ENCODE assay signal across 17 mouse cellular contexts in the genomic region with DNA sequence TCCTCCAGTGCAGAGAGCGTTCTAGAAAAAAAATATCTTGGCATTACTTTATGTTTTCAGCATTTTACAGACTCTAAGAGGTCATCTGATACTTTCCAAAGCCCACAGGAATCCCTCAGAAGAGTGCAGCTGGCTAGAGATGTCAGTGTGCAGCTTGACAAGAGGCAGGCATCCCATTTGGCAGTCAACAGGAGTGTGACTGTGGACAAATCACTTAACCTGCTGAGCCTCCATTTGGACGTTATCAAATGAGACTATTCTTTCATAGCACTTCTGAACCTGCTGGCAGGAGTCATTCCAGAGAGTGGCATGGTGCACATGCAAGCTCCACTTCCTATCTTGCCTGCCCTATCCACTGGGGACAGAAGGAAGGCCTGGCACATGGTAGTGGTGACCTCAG. TPM values are rescaled to one million over a fixed set of nuclear protein-coding genes. Genes with fewer than 3 reads are reported as not detected.
A peak's percentile ranks its signal among the peaks of the same experiment; 100 is the strongest.
DNase-seq lines count a peak whose midpoint lies in the region; ATAC-seq and TF ChIP-seq lines count a peak whose summit lies in the region.
"Had no signal": no experiment of that assay in that cellular context is flagged by ENCODE, and none has a peak within 500 bp of the region (broad histone marks: within the 10 kb centered on the region; RNA-seq: fewer than 3 reads in every experiment).

No protein-coding gene starts in this region.

- peak; percentile 59 for DNase-seq in limb, embryonic 14.5 days (ENCODE audit: low spot score)
- DNase-seq in limb, embryonic 10.5 days (ENCODE audit: low spot score) = no peak
- peak; percentile 50 for DNase-seq in gastrocnemius, postnatal 14 days
- DNase-seq in skeletal muscle tissue, adult 2 months (ENCODE audit: low read depth, low spot score) = peak; percentile 59
- no peak for DNase-seq in urinary bladder, postnatal 10 days (ENCODE audit: low spot score)
- no peak for DNase-seq in thymus, postnatal 14 days
- DNase-seq: cerebellum, adult 18-20 months; kidney, postnatal 14 days; lung, postnatal 10 days; thymus, adult 2 months had no signal

- intact Hi-C loops in gastrocnemius, postnatal 14 days (cut with DNase I; ENCODE audit: low total_unique reads) = no loop called here

- H3K4me2 ChIP-seq in limb, embryonic 14.5 days (replicated peaks; ENCODE audit: low read depth, low read length, severe bottlenecking) = no peak overlapping the region
- peak overlapping the region; percentile 17; the same call in 1 of the 2 replicates for H3K4me2 ChIP-seq in heart, embryonic 14.5 days (ENCODE audit: low read length)
- H3K4me2 ChIP-seq: embryonic facial prominence, embryonic 15.5 days; forebrain, embryonic 15.5 days; liver, embryonic 12.5 days; midbrain, embryonic 12.5 days had no signal

- no peak for TF ChIP-seq POLR2A in limb, embryonic 14.5 days (IDR thresholded peaks at IDR 0.05; ENCODE audit: borderline replicate concordance, extremely low read depth, insufficient read depth, insufficient read length)

- ATAC-seq in limb, embryonic 14.5 days (ENCODE audit: low FRiP score, low read depth) = peak; percentile 23; the same call in 1 of the 2 replicates
- ATAC-seq in heart, embryonic 14.5 days (ENCODE audit: insufficient number of reproducible peaks, insufficient read depth, low FRiP score, low read depth) = peak; percentile 54
- ATAC-seq: forebrain, embryonic 15.5 days; intestine, embryonic 16.5 days; liver, embryonic 12.5 days had no signal

- no peak overlapping the region for H3K9ac ChIP-seq in limb, embryonic 14.5 days (ENCODE audit: low read depth, low read length, severe bottlenecking)
- no peak overlapping the region for H3K9ac ChIP-seq in heart, embryonic 14.5 days (ENCODE audit: low read length)
- H3K9ac ChIP-seq: embryonic facial prominence, embryonic 15.5 days; forebrain, embryonic 15.5 days; liver, embryonic 12.5 days; midbrain, embryonic 12.5 days had no signal

- no peaks in the 10 kb centered on the region for H3K36me3 ChIP-seq in limb, embryonic 14.5 days (ENCODE audit: control insufficient read depth, insufficient read depth, low read length)
- no peaks in the 10 kb centered on the region for H3K36me3 ChIP-seq in limb, embryonic 10.5 days
- 0 out of 2 replicates have a peak, but pooled peaks cover 7% of the 10 kb centered on the region for H3K36me3 ChIP-seq in heart, embryonic 14.5 days (ENCODE audit: control insufficient read depth, insufficient read depth, low read length)
- H3K36me3 ChIP-seq: embryonic facial prominence, embryonic 15.5 days; forebrain, embryonic 15.5 days; liver, embryonic 12.5 days; midbrain, embryonic 12.5 days had no signal

- peaks cover 12% of the 10 kb centered on the region for H3K4me1 ChIP-seq in limb, embryonic 14.5 days (ENCODE audit: control insufficient read depth, insufficient read depth, low read length)
- H3K4me1 ChIP-seq in limb, embryonic 10.5 days = peaks cover 27% of the 10 kb centered on the region
- H3K4me1 ChIP-seq in heart, embryonic 14.5 days (ENCODE audit: control insufficient read depth in 2 of 2, insufficient read depth in 2 of 2, low read length in 2 of 2) = peaks cover 18 to 47% of the 10 kb centered on the region in 2 experiments

- no peaks in the 10 kb centered on the region for H3K27me3 ChIP-seq in limb, embryonic 14.5 days (ENCODE audit: control insufficient read depth, insufficient read depth, low read length)
- no peaks in the 10 kb centered on the region for H3K27me3 ChIP-seq in limb, embryonic 10.5 days (ENCODE audit: low read depth, poor library complexity, severe bottlenecking)
- no peaks in the 10 kb centered on the region for H3K27me3 ChIP-seq in heart, embryonic 14.5 days (ENCODE audit: control insufficient read depth, insufficient read depth, low read length)
- H3K27me3 ChIP-seq: CH12.LX; embryonic facial prominence, embryonic 15.5 days; forebrain, embryonic 15.5 days; liver, embryonic 12.5 days; midbrain, embryonic 12.5 days had no signal

- H3K9me3 ChIP-seq in limb, embryonic 14.5 days (ENCODE audit: control insufficient read depth, low read length) = no peaks in the 10 kb centered on the region
- H3K9me3 ChIP-seq in limb, embryonic 10.5 days (replicated peaks) = no peaks in the 10 kb centered on the region
- H3K9me3 ChIP-seq in heart, embryonic 14.5 days (ENCODE audit: control insufficient read depth, low read length) = no peaks in the 10 kb centered on the region
- H3K9me3 ChIP-seq: embryonic facial prominence, embryonic 15.5 days; forebrain, embryonic 15.5 days; liver, embryonic 12.5 days; midbrain, embryonic 12.5 days had no signal

- H3K27ac ChIP-seq in limb, embryonic 14.5 days (replicated peaks; ENCODE audit: low read depth, low read length) = no peak overlapping the region
- H3K27ac ChIP-seq in limb, embryonic 10.5 days = no peak overlapping the region
- peak overlapping the region; percentile 28 to 65 for H3K27ac ChIP-seq in heart, embryonic 14.5 days (replicated peaks in 1 of 2; ENCODE audit: control insufficient read depth in 1 of 2, insufficient read depth in 1 of 2, low read depth in 2 of 2, low read length in 2 of 2)
- H3K27ac ChIP-seq: embryonic facial prominence, embryonic 15.5 days; forebrain, embryonic 15.5 days; liver, embryonic 12.5 days; midbrain, embryonic 12.5 days had no signal

- 36% methylated on average over 2 of the region's 2 CpGs for WGBS in limb, embryonic 14.5 days
- WGBS in limb, embryonic 10.5 days = 46% methylated on average over 2 of the region's 2 CpGs
- 6% methylated on average over 2 of the region's 2 CpGs for WGBS in heart, embryonic 14.5 days

- no peak overlapping the region for H3K4me3 ChIP-seq in limb, embryonic 14.5 days (replicated peaks; ENCODE audit: low read length)
- no peak overlapping the region for H3K4me3 ChIP-seq in limb, embryonic 10.5 days
- no peak overlapping the region for H3K4me3 ChIP-seq in heart, embryonic 14.5 days (ENCODE audit: control insufficient read depth in 1 of 2, insufficient read depth in 1 of 2, low read depth in 1 of 2, low read length in 2 of 2)
- H3K4me3 ChIP-seq: embryonic facial prominence, embryonic 15.5 days; forebrain, embryonic 15.5 days; liver, embryonic 12.5 days; midbrain, embryonic 12.5 days had no signal

RNA-seq across cellular contexts. Expression of gene Atp6v1g1, which starts 2.4 kb away (rescaled TPM):
- polyA plus RNA-seq in limb, embryonic 14.5 days (2012; rRNA removed) = 105 and 138 TPM in 2 replicates
- polyA plus RNA-seq in limb, embryonic 14.5 days (2014; fragmentation: Nextera tagmentation; extraction: Ambion mirVana) = 289 and 304 TPM in 2 replicates
- 204 and 239 TPM in 2 replicates for polyA plus RNA-seq in limb, embryonic 10.5 days (2016; fragmentation: Nextera tagmentation; extraction: Ambion mirVana)
- total RNA-seq in gastrocnemius, postnatal 14 days (2021) = 100 to 1,000 TPM; 260 to 261 TPM
- polyA plus RNA-seq in heart, embryonic 14.5 days (2014; fragmentation: Nextera tagmentation; extraction: Ambion mirVana) = 213 and 216 TPM in 2 replicates

RNA-seq across cellular contexts. Expression of gene Tmem268, which starts 16.4 kb away (rescaled TPM):
- 7.1 and 9.6 TPM in 2 replicates for polyA plus RNA-seq in limb, embryonic 14.5 days (2012; rRNA removed)
- 6.6 and 7.7 TPM in 2 replicates for polyA plus RNA-seq in limb, embryonic 14.5 days (2014; fragmentation: Nextera tagmentation; extraction: Ambion mirVana)
- 12.7 and 14.4 TPM in 2 replicates for polyA plus RNA-seq in limb, embryonic 10.5 days (2016; fragmentation: Nextera tagmentation; extraction: Ambion mirVana)
- total RNA-seq in gastrocnemius, postnatal 14 days (2021) = 10 to 100 TPM in 1 of 2 experiments, 1 to 10 TPM in 1; 8.7 to 10.6 TPM
- polyA plus RNA-seq in heart, embryonic 14.5 days (2014; fragmentation: Nextera tagmentation; extraction: Ambion mirVana) = 3.5 and 5.6 TPM in 2 replicates

RNA-seq across cellular contexts. Expression of gene Whrn, which starts 46.4 kb away (rescaled TPM):
- polyA plus RNA-seq in limb, embryonic 14.5 days (2012; rRNA removed) = 34.3 and 44.9 TPM in 2 replicates
- 6.6 and 11.1 TPM in 2 replicates for polyA plus RNA-seq in limb, embryonic 14.5 days (2014; fragmentation: Nextera tagmentation; extraction: Ambion mirVana)
- 8.5 and 13.9 TPM in 2 replicates for polyA plus RNA-seq in limb, embryonic 10.5 days (2016; fragmentation: Nextera tagmentation; extraction: Ambion mirVana)
- total RNA-seq in gastrocnemius, postnatal 14 days (2021) = 1 to 10 TPM; 1.7 to 2.0 TPM
- polyA plus RNA-seq in heart, embryonic 14.5 days (2014; fragmentation: Nextera tagmentation; extraction: Ambion mirVana) = 2.1 and 3.1 TPM in 2 replicates

Comparison
In these comparisons a context has a peak if more than half of its experiments do, and no peak if none do; other contexts are left out.
1. DNase-seq: peak in limb, embryonic 14.5 days (single experiment), gastrocnemius, postnatal 14 days (single experiment) and skeletal muscle tissue, adult 2 months (single experiment); none in limb, embryonic 10.5 days (single experiment), urinary bladder, postnatal 10 days (single experiment) and thymus, postnatal 14 days (single experiment).
2. H3K27ac ChIP-seq: peak in heart, embryonic 14.5 days (2 of 2); none in limb, embryonic 14.5 days (single experiment) and limb, embryonic 10.5 days (single experiment).